Mouse (Mus musculus): ENCODE data around the gene Ccdc82. TPM values are rescaled to one million over a fixed set of nuclear protein-coding genes. Genes with fewer than 3 reads are reported as not detected.

The Ccdc82 gene
- polyA plus RNA-seq, 1 experiment from 2014 or later = 6.5 TPM

DNA sequence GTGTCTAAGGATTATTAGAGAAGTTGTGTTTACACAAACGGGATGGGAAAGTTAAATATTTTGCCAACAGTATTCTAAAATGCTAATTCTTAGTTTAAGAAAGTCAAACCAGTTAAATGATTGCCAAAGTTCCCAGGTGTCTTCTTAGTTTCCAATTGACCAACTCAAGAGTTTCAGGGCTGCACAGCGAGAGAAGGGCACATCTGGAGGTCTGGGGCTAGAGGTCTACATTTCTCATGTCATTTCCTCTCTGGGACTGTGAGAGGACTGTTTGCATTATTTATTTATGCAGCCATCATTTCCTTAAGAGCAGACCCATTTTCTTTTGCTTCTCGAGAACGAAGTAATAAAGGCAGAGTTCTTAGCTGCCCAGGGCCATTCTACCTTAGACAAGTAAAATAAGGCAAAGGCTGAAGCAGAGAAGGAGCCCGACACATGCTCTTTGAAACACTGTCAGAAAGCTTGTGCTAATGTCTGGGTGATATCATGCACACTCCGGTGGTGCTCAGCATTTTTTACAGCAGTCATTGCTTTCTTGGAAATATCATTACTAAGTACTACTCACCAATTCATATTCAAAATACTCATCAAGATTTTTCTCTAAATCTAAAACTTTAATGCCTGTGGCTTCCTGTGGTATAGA is 55.5 kb downstream of the Ccdc82 start:
- H3K4me3 ChIP-seq = 0 out of 2 replicates have a peak overlapping the region, but pooled peaks have one; percentile 5
- WGBS = 53% methylated on average over 6 of the region's 6 CpGs
- peaks cover 84% of the 10 kb centered on the region for H3K4me1 ChIP-seq

DNA sequence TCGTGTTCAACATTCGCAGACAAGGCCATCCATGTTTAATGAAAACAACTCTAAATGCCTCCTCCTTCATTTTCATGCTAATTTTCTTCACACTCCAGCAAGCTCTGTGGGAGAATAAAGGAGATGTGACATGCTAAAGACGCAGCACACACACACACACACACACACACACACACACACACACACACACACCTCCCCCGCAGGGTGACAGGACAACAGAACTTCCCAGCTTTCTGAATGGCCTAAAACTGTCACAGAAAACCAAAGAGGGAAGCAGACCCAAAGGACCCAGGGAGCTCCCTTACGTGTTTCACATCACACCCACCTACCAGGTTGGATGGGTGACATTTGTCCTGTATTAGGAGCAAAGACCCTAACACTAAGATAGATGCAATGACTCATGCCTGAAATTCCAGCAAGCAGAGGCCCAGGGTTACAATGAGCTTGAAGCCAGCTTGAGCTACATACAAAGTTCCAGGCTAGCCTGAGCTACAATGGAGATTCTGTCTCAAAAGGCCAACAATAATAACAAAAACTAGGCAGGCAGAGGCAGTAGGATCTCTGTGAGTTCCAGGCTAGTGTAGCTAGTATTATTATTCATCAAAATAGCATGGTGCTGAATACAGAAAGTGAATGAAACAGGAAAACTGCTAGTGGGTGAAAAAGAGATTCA is 56.5 kb downstream of the Ccdc82 start:
- Histone ChIP-seq H3K27me3 (ENCODE audit: insufficient read depth, poor library complexity, severe bottlenecking) (no peaks in the 10 kb centered on the region), H3K9me3 (no peaks in the 10 kb centered on the region), H3K4me1 (peaks cover 87% of the 10 kb centered on the region), H3K4me3 (no peak overlapping the region), H3K36me3 (no peaks in the 10 kb centered on the region), H3K27ac (0 out of 2 replicates have a peak overlapping the region, but pooled peaks have one; percentile 53)
- 74% methylated on average over 5 of the region's 5 CpGs for WGBS
- DNase-seq (ENCODE audit: low spot score) = peak; percentile 68

More for the DNA sequence above, 55.5 kb downstream of the Ccdc82 start:
- Histone ChIP-seq H3K27ac (peak overlapping the region; percentile 76; the same call in 1 of the 2 replicates), H3K9me3 (no peaks in the 10 kb centered on the region), H3K27me3 (ENCODE audit: insufficient read depth, poor library complexity, severe bottlenecking) (no peaks in the 10 kb centered on the region), H3K36me3 (no peaks in the 10 kb centered on the region)
- DNase-seq (ENCODE audit: low spot score) = peak; percentile 63

DNA sequence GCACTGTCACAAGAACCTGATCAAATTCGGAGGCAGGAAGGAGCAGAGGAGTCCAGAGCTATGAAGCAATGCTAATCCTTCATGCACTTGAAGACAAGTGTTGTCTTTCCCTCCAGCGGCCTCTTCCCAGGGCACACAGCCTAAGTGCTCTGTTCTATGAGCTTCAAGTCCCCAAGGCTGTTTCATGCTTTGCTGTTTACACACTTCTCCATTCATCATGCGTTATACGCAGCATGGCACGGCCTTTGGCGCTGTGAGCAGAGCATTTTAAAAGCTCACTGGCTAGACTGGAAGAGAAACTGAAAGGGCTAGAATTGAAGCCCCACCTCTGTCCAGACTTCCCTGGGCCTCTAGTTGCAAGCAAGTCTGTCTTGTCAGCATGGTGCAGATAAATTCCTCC is 57.2 kb downstream of the Ccdc82 start:
- H3K27ac ChIP-seq = peak overlapping the region; percentile 53; the same call in 1 of the 2 replicates
- peak; percentile 73 for DNase-seq (ENCODE audit: low spot score)
- no peak overlapping the region for H3K4me3 ChIP-seq
- H3K4me1 ChIP-seq = peaks cover 86% of the 10 kb centered on the region
- no peaks in the 10 kb centered on the region for H3K27me3 ChIP-seq (ENCODE audit: insufficient read depth, poor library complexity, severe bottlenecking)
- H3K9me3 ChIP-seq = no peaks in the 10 kb centered on the region
- 63% methylated on average over 6 of the region's 6 CpGs for WGBS
- H3K36me3 ChIP-seq = no peaks in the 10 kb centered on the region

DNA sequence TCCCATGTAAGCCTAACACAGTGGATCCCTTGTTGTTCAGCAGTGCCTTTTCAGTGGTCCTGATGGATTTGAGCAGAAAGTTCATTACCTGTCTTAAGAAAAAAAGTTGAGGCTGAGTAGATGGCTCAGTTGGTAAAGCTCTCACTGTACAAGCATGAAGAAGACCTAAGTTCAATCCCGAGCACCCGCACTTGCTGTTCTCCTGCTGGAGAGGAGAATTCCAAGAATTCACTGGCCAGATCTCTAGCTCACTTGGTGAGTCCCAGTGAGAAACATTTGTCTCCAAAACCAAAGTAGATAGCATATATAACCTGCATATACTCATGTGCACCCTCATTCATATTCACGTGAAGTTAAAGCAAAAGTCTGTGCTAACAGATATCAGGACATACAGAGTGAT is 59.7 kb downstream of the Ccdc82 start:
- Histone ChIP-seq H3K27me3 (ENCODE audit: insufficient read depth, poor library complexity, severe bottlenecking) (no peaks in the 10 kb centered on the region), H3K27ac (0 out of 2 replicates have a peak overlapping the region, but pooled peaks have one; percentile 32), H3K4me3 (no peak overlapping the region), H3K9me3 (no peaks in the 10 kb centered on the region), H3K36me3 (no peaks in the 10 kb centered on the region), H3K4me1 (peaks cover 78% of the 10 kb centered on the region)
- peak; percentile 62 for DNase-seq (ENCODE audit: low spot score)
- 70% methylated on average over 3 of the region's 3 CpGs for WGBS

DNA sequence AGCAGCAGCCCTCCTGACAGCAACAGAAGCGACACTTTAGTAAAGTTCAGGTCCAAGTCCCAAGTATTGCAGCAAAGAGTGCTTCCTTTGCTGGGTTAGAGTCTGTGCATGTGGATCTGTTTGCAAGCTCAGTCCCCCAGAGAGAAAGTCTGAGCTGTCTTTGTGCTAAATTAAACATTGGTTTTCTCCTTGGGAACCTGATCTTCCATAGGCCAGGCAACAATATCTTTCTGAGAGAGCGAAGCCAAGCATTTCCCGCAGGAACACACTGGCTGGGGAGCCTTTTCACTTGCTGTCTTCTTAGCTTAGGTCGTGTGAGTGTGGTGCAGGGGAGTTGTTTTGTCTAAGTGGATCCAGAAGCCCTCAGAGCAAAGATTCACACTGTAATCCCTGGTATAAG is 60.5 kb downstream of the Ccdc82 start:
- Histone ChIP-seq H3K4me1 (peaks cover 75% of the 10 kb centered on the region), H3K9me3 (no peaks in the 10 kb centered on the region), H3K27me3 (ENCODE audit: insufficient read depth, poor library complexity, severe bottlenecking) (no peaks in the 10 kb centered on the region), H3K4me3 (no peak overlapping the region), H3K27ac (peak overlapping the region; percentile 32; the same call in 1 of the 2 replicates), H3K36me3 (no peaks in the 10 kb centered on the region)
- 62% methylated on average over 4 of the region's 4 CpGs for WGBS
- peak; percentile 64 for DNase-seq (ENCODE audit: low spot score)

DNA sequence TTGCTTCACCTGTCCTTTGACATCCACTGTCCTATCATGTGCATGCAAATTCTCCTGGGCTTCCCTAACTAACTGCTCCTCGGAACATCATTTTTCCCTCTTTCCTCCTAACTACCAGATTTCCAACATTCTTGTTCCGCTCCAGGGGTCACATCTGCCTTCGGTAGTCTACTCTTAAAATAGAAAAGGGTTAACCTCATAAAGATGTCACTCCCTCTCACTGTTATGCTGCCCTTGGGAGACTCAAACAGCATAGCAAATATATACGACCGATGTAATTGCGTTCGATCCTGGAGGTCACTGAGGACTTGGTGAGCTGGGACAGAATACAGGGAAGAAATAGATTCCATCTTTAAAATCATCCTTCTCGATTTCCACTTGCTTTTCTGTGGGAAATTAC is 62.0 kb downstream of the Ccdc82 start:
- Histone ChIP-seq H3K4me1 (peaks cover 68% of the 10 kb centered on the region), H3K27me3 (ENCODE audit: insufficient read depth, poor library complexity, severe bottlenecking) (no peaks in the 10 kb centered on the region), H3K36me3 (no peaks in the 10 kb centered on the region), H3K27ac (no peak overlapping the region), H3K4me3 (no peak overlapping the region), H3K9me3 (no peaks in the 10 kb centered on the region)
- DNase-seq (ENCODE audit: low spot score) = peak; percentile 41
- 84% methylated on average over 8 of the region's 8 CpGs for WGBS

DNA sequence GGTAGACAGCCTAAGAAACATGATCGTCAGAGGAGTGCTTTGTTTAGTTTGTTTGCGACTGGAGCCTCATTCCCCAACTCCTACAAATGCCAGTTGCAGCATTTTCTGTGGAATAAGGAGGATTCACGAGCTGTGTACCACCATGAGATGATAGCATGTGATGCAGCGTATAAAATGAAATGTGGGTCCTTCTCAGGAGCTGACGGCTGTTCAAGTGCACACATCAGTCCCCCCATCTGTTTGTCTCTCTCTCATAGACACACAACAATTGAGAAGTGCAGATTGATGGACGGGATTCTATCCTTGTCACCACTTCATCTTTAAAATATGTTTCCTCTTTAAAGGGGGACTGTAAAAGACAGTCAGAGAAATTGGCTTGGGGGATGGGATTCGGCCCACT is 63.1 kb downstream of the Ccdc82 start:
- H3K36me3 ChIP-seq = no peaks in the 10 kb centered on the region
- peak overlapping the region; percentile 43; the same call in 1 of the 2 replicates for H3K27ac ChIP-seq
- H3K27me3 ChIP-seq (ENCODE audit: insufficient read depth, poor library complexity, severe bottlenecking) = no peaks in the 10 kb centered on the region
- H3K4me1 ChIP-seq = peaks cover 63% of the 10 kb centered on the region
- H3K9me3 ChIP-seq = no peaks in the 10 kb centered on the region
- peak; percentile 47 for DNase-seq (ENCODE audit: low spot score)
- WGBS = 47% methylated on average over 7 of the region's 7 CpGs
- no peak overlapping the region for H3K4me3 ChIP-seq

DNA sequence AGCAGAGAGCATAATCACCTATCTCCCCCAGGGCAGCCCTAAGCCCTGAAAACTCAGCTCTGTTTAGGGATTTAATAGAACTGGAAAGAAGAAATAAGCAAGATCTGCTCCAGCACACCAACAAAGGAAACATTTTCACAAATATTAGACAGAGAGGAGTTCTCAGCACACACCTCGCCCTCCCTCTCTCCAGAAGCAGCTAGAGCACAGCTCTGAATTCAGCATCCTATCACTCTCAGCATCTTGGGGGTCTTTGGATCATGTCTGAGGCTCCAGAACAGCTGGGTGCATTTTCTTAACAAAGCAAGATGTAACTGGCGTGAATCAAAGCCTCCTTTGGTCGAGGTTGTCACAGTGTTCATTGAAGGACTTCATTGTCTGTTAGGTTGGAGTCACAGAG is 63.5 kb downstream of the Ccdc82 start:
- peaks cover 67% of the 10 kb centered on the region for H3K4me1 ChIP-seq
- DNase-seq (ENCODE audit: low spot score) = peak; percentile 43
- 50% methylated on average over 3 of the region's 3 CpGs for WGBS
- peak overlapping the region; percentile 43; the same call in 1 of the 2 replicates for H3K27ac ChIP-seq
- no peaks in the 10 kb centered on the region for H3K9me3 ChIP-seq
- H3K27me3 ChIP-seq (ENCODE audit: insufficient read depth, poor library complexity, severe bottlenecking) = no peaks in the 10 kb centered on the region
- H3K4me3 ChIP-seq = no peak overlapping the region
- H3K36me3 ChIP-seq = no peaks in the 10 kb centered on the region

DNA sequence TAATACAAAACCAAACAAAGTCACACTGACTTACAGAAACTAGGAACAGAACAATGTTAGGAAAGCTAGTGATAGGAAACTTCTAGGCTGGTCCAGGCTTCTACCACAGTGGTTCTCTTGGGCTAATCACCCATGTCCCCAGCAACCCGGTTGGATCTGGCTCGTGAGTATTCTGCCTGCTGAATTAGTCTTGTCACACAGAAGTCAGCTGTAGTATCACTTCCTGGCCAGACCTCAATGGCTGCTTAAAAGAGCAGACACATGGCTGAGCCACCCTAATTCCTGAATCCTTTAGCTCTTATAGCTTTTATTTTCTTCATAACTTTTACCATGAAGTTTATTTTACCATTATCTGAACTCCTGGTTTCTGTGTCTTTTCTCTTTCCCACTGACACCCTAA is 64.3 kb downstream of the Ccdc82 start:
- no peaks in the 10 kb centered on the region for H3K36me3 ChIP-seq
- no peaks in the 10 kb centered on the region for H3K27me3 ChIP-seq (ENCODE audit: insufficient read depth, poor library complexity, severe bottlenecking)
- DNase-seq (ENCODE audit: low spot score) = peak; percentile 42
- no peak overlapping the region for H3K4me3 ChIP-seq
- peaks cover 74% of the 10 kb centered on the region for H3K4me1 ChIP-seq
- 0 out of 2 replicates have a peak overlapping the region, but pooled peaks have one; percentile 29 for H3K27ac ChIP-seq
- WGBS = 42% methylated on average over 2 of the region's 2 CpGs
- H3K9me3 ChIP-seq = no peaks in the 10 kb centered on the region

DNA sequence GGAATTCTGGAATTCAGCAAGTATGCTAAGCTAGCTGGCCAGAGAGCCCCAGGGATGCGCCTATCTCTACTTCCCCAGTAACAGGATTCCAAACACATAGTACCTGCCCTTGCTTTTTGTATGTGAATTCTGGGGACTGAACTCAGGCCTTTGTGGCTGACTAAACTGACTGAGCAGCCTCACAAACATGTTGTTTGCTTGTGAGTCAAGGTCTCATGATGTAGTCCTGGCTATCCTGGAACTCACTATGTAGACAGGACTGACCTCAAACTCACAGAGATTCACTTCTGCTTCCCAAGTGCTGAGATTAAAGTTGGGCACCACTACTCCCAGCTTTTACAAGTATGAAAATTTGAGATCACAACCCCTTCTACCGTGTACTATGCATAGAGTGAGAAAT is 67.2 kb downstream of the Ccdc82 start:
- peak; percentile 51 for DNase-seq (ENCODE audit: low spot score)
- Histone ChIP-seq H3K36me3 (no peaks in the 10 kb centered on the region), H3K4me1 (peaks cover 60% of the 10 kb centered on the region), H3K27ac (no peak overlapping the region), H3K4me3 (no peak overlapping the region), H3K27me3 (ENCODE audit: insufficient read depth, poor library complexity, severe bottlenecking) (no peaks in the 10 kb centered on the region), H3K9me3 (no peaks in the 10 kb centered on the region)
- 82% methylated on average over 2 of the region's 2 CpGs for WGBS

DNA sequence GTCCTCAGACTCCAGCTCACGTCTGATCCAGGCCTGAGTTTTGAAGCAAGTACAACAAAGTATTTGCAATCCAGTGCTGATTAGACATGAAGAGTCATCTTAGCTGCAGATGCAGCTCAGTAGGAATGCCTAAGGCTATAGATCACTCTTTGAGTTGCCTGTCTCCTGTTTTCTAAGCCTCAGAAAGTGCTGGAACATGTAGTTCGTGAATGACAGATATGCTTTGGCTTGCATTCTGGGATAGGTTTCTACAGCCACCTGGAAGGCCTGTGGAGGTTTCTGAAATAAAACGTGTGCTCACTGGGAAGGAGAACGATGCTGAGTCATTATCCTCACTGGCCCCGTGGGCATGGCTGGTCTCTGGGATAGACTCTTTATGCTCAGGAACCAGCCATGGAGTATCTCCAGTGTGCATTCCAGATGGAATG is 67.8 kb downstream of the Ccdc82 start:
- DNase-seq (ENCODE audit: low spot score) = peak; percentile 51
- Histone ChIP-seq H3K27me3 (ENCODE audit: insufficient read depth, poor library complexity, severe bottlenecking) (no peaks in the 10 kb centered on the region), H3K36me3 (no peaks in the 10 kb centered on the region), H3K4me1 (peaks cover 58% of the 10 kb centered on the region), H3K4me3 (no peak overlapping the region), H3K27ac (no peak overlapping the region; the same call in 1 of the 2 replicates), H3K9me3 (no peaks in the 10 kb centered on the region)
- 68% methylated on average over 5 of the region's 5 CpGs for WGBS

DNA sequence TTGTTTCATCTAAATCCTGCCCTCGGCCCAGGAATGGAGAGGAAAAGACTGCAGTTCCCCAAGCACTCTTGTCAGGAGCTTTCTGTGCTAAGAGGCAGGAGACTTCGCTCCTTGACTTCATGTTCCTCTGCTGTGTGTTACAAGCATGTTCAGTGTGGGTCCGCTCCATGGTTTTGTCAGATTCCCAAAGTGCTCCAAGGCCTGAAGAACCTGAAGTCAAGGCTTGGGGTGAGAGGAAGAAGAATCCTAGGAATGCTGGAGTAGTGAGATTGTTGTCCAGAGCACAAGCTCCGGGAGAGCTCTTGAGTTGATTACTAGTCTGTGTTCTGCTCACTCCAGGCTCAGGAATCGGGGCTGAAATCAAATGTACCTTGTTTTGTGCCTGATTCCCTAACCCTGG is 68.6 kb downstream of the Ccdc82 start:
- peak overlapping the region; percentile 62 for H3K27ac ChIP-seq

DNA sequence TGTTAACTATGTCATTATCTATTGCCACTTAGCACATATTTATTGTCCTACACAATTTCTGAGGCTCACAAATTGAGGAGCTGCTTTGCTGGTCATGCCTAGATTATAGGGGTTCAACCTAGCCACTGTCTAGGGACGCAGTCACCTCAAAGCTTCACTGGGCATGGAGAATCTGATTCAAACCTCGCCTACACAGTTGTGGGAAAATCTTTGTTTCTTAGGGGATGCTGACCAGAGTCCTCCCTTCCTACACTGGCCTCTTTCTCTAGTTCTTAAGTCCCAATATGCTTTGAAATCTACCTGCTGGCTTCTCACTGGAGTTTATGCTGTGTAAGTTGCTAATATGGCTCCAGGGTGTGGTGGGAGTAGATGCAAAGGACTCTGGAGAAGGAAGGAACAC is 72.8 kb downstream of the Ccdc82 start:
- Histone ChIP-seq H3K4me3 (no peak overlapping the region), H3K27ac (no peak overlapping the region), H3K4me1 (peaks cover 70% of the 10 kb centered on the region), H3K9me3 (no peaks in the 10 kb centered on the region), H3K27me3 (ENCODE audit: insufficient read depth, poor library complexity, severe bottlenecking) (no peaks in the 10 kb centered on the region), H3K36me3 (no peaks in the 10 kb centered on the region)
- peak; percentile 64 for DNase-seq (ENCODE audit: low spot score)
- WGBS = 88% methylated on average over 2 of the region's 2 CpGs

More for the DNA sequence above, 68.6 kb downstream of the Ccdc82 start:
- Histone ChIP-seq H3K4me1 (peaks cover 57% of the 10 kb centered on the region), H3K4me3 (no peak overlapping the region), H3K36me3 (no peaks in the 10 kb centered on the region), H3K27me3 (ENCODE audit: insufficient read depth, poor library complexity, severe bottlenecking) (no peaks in the 10 kb centered on the region), H3K9me3 (no peaks in the 10 kb centered on the region)
- WGBS = 44% methylated on average over 5 of the region's 5 CpGs
- DNase-seq (ENCODE audit: low spot score) = peak; percentile 69
